Mouse (Mus musculus): Measurements from ENCODE around the gene Noc3l. TPM values are rescaled to one million over a fixed set of nuclear protein-coding genes. Genes with fewer than 3 reads are reported as not detected.

Gene Noc3l
- 5.3 and 5.5 TPM in 2 replicates for polyA plus RNA-seq (2015; fragmentation: Nextera tagmentation; extraction: Ambion mirVana)

- Histone ChIP-seq H3K4me3 (peak within 1 kb of the TSS; percentile 79), H3K27ac (peak within 1 kb of the TSS; percentile 74), H3K36me3 (peaks cover 24% of the 10 kb centered on the region), H3K9ac (peak within 1 kb of the TSS; percentile 82), H3K27me3 (no peaks in the 10 kb centered on the region), H3K9me3 (no peaks in the 10 kb centered on the region), H3K4me1 (replicated peaks) (peaks cover 15% of the 10 kb centered on the region), H3K4me2 (peak within 1 kb of the TSS; percentile 83)
- peak; percentile 98 for ATAC-seq (ENCODE audit: low FRiP score)
- under 1% methylated on average over 38 of the region's 38 CpGs for WGBS
Observed at GRCm38 (mm10) chr19:38818766-38819426, at the start of gene Noc3l. Gene Noc3l, minus strand, starts transcription at chr19:38819237.

- Histone ChIP-seq H3K4me1 (replicated peaks) (no peaks in the 10 kb centered on the region), H3K27ac (no peak overlapping the region), H3K4me2 (no peak overlapping the region), H3K4me3 (no peak overlapping the region), H3K9me3 (no peaks in the 10 kb centered on the region), H3K36me3 (peaks cover 9% of the 10 kb centered on the region), H3K27me3 (no peaks in the 10 kb centered on the region), H3K9ac (no peak overlapping the region)
- ATAC-seq (ENCODE audit: low FRiP score), result no peak
- 94% methylated on average over 6 of the region's 6 CpGs for WGBS
Observed at GRCm38 (mm10) chr19:38862523-38862922, 43.5 kb upstream of the Noc3l start.

GRCm38 (mm10) chr19:38858224-38858623 is 39.2 kb upstream of the Noc3l start:
- H3K9me3 ChIP-seq, result no peaks in the 10 kb centered on the region
- 98% methylated on average over 3 of the region's 3 CpGs for WGBS
- no peaks in the 10 kb centered on the region for H3K27me3 ChIP-seq
- H3K36me3 ChIP-seq, result no peaks in the 10 kb centered on the region
- no peak for ATAC-seq (ENCODE audit: low FRiP score)
- H3K27ac ChIP-seq, result no peak overlapping the region
- no peak overlapping the region for H3K9ac ChIP-seq
- no peaks in the 10 kb centered on the region for H3K4me1 ChIP-seq (replicated peaks)
- no peak overlapping the region for H3K4me3 ChIP-seq
- H3K4me2 ChIP-seq, result no peak overlapping the region

DNA sequence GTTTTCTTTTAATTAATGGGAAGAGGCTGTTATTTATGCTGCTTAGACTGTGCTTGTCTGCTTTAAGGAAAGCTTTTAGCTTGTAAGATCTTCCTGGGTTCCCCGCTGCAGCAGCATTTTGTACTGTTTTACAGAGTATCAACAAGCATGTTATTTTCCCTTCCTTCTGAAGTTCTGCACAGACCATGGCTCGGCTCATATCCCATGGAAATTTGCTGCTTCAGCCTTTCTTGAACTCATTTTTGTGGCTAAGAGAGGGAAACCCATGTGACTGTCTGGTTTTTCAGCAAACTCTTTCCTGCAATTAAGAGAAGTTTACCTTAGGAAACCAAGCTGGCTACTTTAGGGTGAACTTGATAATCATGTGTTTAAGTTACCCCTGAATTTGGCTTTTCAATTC is 27.3 kb upstream of the Noc3l start:
- Histone ChIP-seq H3K27me3 (no peaks in the 10 kb centered on the region), H3K9me3 (no peaks in the 10 kb centered on the region), H3K4me1 (replicated peaks) (no peaks in the 10 kb centered on the region), H3K4me3 (no peak overlapping the region), H3K36me3 (peaks cover 6% of the 10 kb centered on the region; the same call in 1 of the 2 replicates), H3K4me2 (no peak overlapping the region), H3K27ac (no peak overlapping the region), H3K9ac (no peak overlapping the region)
- no peak for ATAC-seq (ENCODE audit: low FRiP score)
- WGBS, result 86% methylated on average over 2 of the region's 2 CpGs

DNA sequence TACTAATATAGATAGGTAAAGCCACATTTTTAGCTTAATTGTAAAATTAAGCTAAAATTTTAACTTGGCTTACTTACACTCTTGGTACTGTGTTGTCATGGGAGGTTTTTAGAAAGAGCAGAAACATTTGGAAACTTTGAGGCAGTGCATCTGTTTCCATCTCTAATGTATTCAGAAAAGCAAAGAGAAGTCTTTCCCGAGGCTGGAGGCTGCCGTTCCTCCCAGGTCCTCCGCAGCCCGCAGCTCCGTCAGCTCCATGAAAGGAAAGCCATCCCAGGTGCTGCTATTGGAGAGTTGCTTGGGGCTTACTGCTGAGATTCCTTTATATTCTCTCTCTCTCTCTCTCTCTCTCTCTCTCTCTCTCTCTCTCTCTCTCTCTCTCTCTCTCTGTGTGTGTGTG is 25.8 kb upstream of the Noc3l start:
- no peak for ATAC-seq (ENCODE audit: low FRiP score)
- H3K4me1 ChIP-seq (replicated peaks), result peaks cover 9% of the 10 kb centered on the region
- no peak overlapping the region for H3K9ac ChIP-seq
- WGBS, result 72% methylated on average over 5 of the region's 5 CpGs
- H3K36me3 ChIP-seq, result peaks cover 6% of the 10 kb centered on the region; the same call in 1 of the 2 replicates
- H3K4me3 ChIP-seq, result no peak overlapping the region
- no peaks in the 10 kb centered on the region for H3K27me3 ChIP-seq
- H3K9me3 ChIP-seq, result no peaks in the 10 kb centered on the region
- H3K4me2 ChIP-seq, result no peak overlapping the region
- no peak overlapping the region for H3K27ac ChIP-seq

DNA sequence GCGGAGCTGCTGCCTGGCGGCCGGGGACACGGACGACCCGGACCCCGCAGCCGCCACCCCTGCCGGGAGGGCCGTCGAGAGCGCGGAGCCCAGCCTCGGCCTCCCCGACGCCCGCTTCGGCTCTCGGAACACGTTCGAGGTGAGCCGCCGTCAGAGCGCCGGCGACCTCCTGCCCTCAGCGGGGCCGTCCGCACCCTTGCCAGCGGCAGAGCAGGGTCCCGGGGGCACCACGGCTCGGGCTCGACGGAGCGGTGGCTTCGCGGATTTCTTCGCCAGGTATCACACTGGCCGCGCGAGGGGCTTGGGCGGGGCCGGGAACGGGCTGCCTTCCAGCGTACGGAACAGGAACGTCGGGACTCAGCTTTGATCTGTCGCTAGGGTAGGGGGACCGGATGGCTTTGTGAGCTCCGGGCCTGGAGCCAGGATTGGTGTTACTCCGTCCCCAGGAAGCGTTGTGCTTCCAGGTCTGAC is 18.2 kb upstream of the Noc3l start:
- peak; percentile 63 for ATAC-seq (ENCODE audit: low FRiP score)
- under 1% methylated on average over 49 of the region's 54 CpGs for WGBS
- peak overlapping the region; percentile 96 for H3K27ac ChIP-seq

GRCm38 (mm10) chr19:38836438-38837170 is 17.6 kb upstream of the Noc3l start, which contains the start of gene Tbc1d12:
Gene Tbc1d12, plus strand, starts transcription at chr19:38836579.
- H3K27me3 ChIP-seq, result no peaks in the 10 kb centered on the region
- H3K36me3 ChIP-seq, result peaks cover 1% of the 10 kb centered on the region; the same call in 1 of the 2 replicates
- peak within 1 kb of the TSS; percentile 57 for H3K4me2 ChIP-seq
- ATAC-seq (ENCODE audit: low FRiP score), result peak; percentile 96
- H3K9me3 ChIP-seq, result no peaks in the 10 kb centered on the region
- peak within 1 kb of the TSS; percentile 96 for H3K27ac ChIP-seq
- peak within 1 kb of the TSS; percentile 92 for H3K9ac ChIP-seq
- H3K4me3 ChIP-seq, result peak within 1 kb of the TSS; percentile 88
- WGBS, result under 1% methylated on average over 72 of the region's 101 CpGs
- H3K4me1 ChIP-seq (replicated peaks), result peaks cover 29% of the 10 kb centered on the region

More for the DNA sequence above, 18.2 kb upstream of the Noc3l start:
- H3K9ac ChIP-seq, result peak overlapping the region; percentile 92
- H3K9me3 ChIP-seq, result no peaks in the 10 kb centered on the region
- peaks cover 3% of the 10 kb centered on the region; the same call in 1 of the 2 replicates for H3K36me3 ChIP-seq
- H3K4me2 ChIP-seq, result peak overlapping the region; percentile 57
- peaks cover 29% of the 10 kb centered on the region for H3K4me1 ChIP-seq (replicated peaks)
- H3K27me3 ChIP-seq, result no peaks in the 10 kb centered on the region
- H3K4me3 ChIP-seq, result peak overlapping the region; percentile 88

DNA sequence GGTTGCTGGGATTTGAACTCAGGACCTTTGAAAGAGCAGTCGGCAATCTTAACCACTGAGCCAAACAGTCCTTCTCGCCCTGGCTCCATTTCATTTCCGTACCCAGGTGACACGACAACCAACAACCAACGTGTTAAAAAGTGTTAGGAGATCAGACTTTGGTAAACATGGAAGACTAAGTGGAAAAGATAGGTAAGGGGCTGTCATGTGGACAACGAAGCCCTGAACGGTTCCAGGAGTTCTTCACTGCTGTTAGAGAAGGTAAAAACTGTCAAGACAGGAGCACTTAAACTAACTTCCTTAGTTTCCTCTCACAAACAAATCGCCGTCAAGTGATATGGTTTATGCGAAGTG is 17.0 kb upstream of the Noc3l start:
- Histone ChIP-seq H3K9ac (peak overlapping the region; percentile 92), H3K9me3 (no peaks in the 10 kb centered on the region), H3K4me1 (replicated peaks) (peaks cover 29% of the 10 kb centered on the region), H3K27ac (peak overlapping the region; percentile 96; the same call in 1 of the 2 replicates), H3K4me3 (peak overlapping the region; percentile 88), H3K4me2 (peak overlapping the region; percentile 57), H3K36me3 (no peaks in the 10 kb centered on the region), H3K27me3 (no peaks in the 10 kb centered on the region)
- WGBS, result 26% methylated on average over 10 of the region's 10 CpGs
- peak; percentile 0; the same call in 1 of the 2 replicates for ATAC-seq (ENCODE audit: low FRiP score)

DNA sequence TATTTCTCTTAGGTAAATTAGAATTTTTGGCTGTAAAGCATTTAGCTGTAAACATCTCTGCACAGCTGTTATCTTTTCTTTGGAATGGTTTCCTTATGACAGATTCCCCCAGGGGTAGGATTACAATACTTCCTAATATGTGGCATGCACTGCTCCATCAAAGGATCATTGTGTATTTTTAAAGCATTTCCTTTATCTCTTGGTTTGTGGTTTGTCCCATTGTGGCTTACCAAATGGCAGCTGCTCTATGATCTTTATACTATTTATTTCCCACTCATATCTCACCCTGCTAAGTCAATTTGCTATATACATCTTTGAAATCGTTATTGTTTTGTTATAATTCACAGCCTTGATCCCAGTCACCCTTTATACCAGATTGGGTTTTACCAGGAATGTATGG is 14.2 kb upstream of the Noc3l start:
- H3K27me3 ChIP-seq, result no peaks in the 10 kb centered on the region
- no peaks in the 10 kb centered on the region for H3K36me3 ChIP-seq
- no peak overlapping the region for H3K4me2 ChIP-seq
- no peak overlapping the region for H3K9ac ChIP-seq
- H3K9me3 ChIP-seq, result no peaks in the 10 kb centered on the region
- ATAC-seq (ENCODE audit: low FRiP score), result no peak
- 66% methylated on average over 1 of the region's 1 CpGs for WGBS
- peaks cover 9% of the 10 kb centered on the region for H3K4me1 ChIP-seq (replicated peaks)
- no peak overlapping the region for H3K27ac ChIP-seq
- H3K4me3 ChIP-seq, result no peak overlapping the region

GRCm38 (mm10) chr19:38820186-38820804 is 1.3 kb upstream of the Noc3l start:
- 88% methylated on average over 4 of the region's 4 CpGs for WGBS
- Histone ChIP-seq H3K36me3 (peaks cover 10% of the 10 kb centered on the region), H3K27me3 (no peaks in the 10 kb centered on the region), H3K9me3 (no peaks in the 10 kb centered on the region), H3K4me1 (replicated peaks) (peaks cover 15% of the 10 kb centered on the region), H3K27ac (no peak overlapping the region), H3K4me2 (no peak overlapping the region), H3K4me3 (no peak overlapping the region), H3K9ac (no peak overlapping the region)
- ATAC-seq (ENCODE audit: low FRiP score), result no peak

DNA sequence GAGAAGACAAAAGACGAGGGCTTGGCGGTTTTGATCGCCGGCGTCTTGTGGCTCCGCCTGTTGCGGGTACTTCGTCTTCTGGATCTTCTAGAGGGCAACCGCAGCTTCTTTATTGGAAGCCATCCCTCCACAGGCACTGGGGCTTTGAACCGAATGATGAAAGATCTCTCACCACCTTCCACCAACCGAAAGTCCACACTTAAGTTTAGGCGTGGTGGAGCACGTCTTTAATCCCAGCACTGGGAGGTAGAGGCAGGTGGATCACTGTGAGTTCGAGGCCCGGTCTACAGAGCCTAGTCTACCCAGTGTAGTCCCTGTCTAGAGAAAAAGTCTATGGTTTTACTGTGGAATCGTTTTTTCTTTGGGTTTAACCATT is 378 bp upstream of the Noc3l start:
- 13% methylated on average over 16 of the region's 16 CpGs for WGBS

DNA sequence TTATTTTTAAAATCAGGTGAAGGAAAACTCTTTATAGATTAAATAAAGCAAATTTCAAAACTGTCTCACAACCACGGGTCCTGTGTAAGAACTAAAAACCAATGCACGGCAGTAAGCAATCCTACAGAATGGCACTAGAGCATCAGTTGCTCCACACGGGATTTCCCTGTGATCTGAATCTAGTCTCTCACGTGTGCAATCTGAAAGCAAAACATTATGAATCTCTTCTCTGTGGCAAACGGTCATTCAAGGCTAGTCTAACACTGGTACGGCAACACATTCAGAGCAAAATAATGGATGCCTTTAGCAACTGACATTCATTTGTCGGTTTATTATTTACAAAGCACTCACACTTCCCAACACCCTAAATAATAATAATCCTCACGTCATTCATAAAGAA is 846 bp downstream of the Noc3l start:
- whole genome bisulfite sequencing, result 44% methylated on average over 8 of the region's 8 CpGs
- Histone ChIP-seq H3K4me1 (replicated peaks) (peaks cover 15% of the 10 kb centered on the region), H3K9ac (peak overlapping the region; percentile 82), H3K4me2 (peak overlapping the region; percentile 83), H3K27ac (no peak overlapping the region), H3K9me3 (no peaks in the 10 kb centered on the region), H3K27me3 (no peaks in the 10 kb centered on the region), H3K36me3 (peaks cover 28% of the 10 kb centered on the region), H3K4me3 (peak overlapping the region; percentile 79)
- ATAC-seq (ENCODE audit: low FRiP score), result no peak

More for the DNA sequence above, 378 bp upstream of the Noc3l start:
- no peaks in the 10 kb centered on the region for H3K9me3 ChIP-seq
- peaks cover 19% of the 10 kb centered on the region for H3K36me3 ChIP-seq
- peak overlapping the region; percentile 83 for H3K4me2 ChIP-seq
- peak overlapping the region; percentile 74 for H3K27ac ChIP-seq
- H3K9ac ChIP-seq, result peak overlapping the region; percentile 82
- H3K27me3 ChIP-seq, result no peaks in the 10 kb centered on the region
- peak; percentile 81 for ATAC-seq (ENCODE audit: low FRiP score)
- peak overlapping the region; percentile 79 for H3K4me3 ChIP-seq
- peaks cover 15% of the 10 kb centered on the region for H3K4me1 ChIP-seq (replicated peaks)

Measured in hindbrain, embryonic 13.5 days (tissue).